Mouse (Mus musculus) testis, adult 2 months (tissue): Measurements from ENCODE around the gene Cmip. TPM values are rescaled to one million over a fixed set of nuclear protein-coding genes. Genes with fewer than 3 reads are reported as not detected.

Experiments
- H3K27ac ChIP-seq: fragments of 200-500 bp; 2 replicates; pipeline ENCODE4 v1.5.1; 2012; ENCODE audit warnings: low read depth, low read length; ENCODE audit not compliant: control insufficient read depth, insufficient read depth
- H3K27me3 ChIP-seq: fragments of 200-500 bp; 2 replicates; pipeline ENCODE4 v1.6.1; 2012; ENCODE audit warnings: mild to moderate bottlenecking, low read length, moderate library complexity; ENCODE audit not compliant: control insufficient read depth, insufficient read depth
- H3K36me3 ChIP-seq: fragments of 200-500 bp; 2 replicates; pipeline ENCODE4 v1.6.1; 2012; ENCODE audit warnings: mild to moderate bottlenecking, low read length; ENCODE audit not compliant: control insufficient read depth, insufficient read depth
- H3K4me1 ChIP-seq: fragments of 200-500 bp; 2 replicates; pipeline ENCODE4 v1.6.1; 2012; ENCODE audit warnings: low read length; ENCODE audit not compliant: control insufficient read depth, insufficient read depth
- H3K4me3 ChIP-seq: fragments of 200-500 bp; 2 replicates; pipeline ENCODE4 v1.5.1; 2012; ENCODE audit warnings: low read depth, mild to moderate bottlenecking, low read length, moderate library complexity, mixed read lengths; ENCODE audit not compliant: control insufficient read depth
- CTCF ChIP-seq: fragments of 200-500 bp; IDR thresholded peaks from 2 replicates; pipeline ENCODE4 v1.5.1; 2012; ENCODE audit warnings: low read depth, mild to moderate bottlenecking, inconsistent platforms, low read length, moderate library complexity; ENCODE audit not compliant: control insufficient read depth, insufficient read depth, insufficient replicate concordance
- POLR2A ChIP-seq: fragments of 200-500 bp; IDR thresholded peaks from 2 replicates; pipeline ENCODE4 v1.6.1; 2012; ENCODE audit warnings: low read depth, mild to moderate bottlenecking, inconsistent platforms, low read length, moderate library complexity; ENCODE audit not compliant: control insufficient read depth
- polyA plus RNA-seq: library from polyadenylated mRNA; depleted of rRNA; stranded (reverse); fragments of >200 nt; gene quantifications from 2 replicates; pipeline ENCODE4 v1.2.3, GENCODE M21; 2012

The Cmip gene
- polyA plus RNA-seq, 1 experiment = 10.5 TPM

DNA sequence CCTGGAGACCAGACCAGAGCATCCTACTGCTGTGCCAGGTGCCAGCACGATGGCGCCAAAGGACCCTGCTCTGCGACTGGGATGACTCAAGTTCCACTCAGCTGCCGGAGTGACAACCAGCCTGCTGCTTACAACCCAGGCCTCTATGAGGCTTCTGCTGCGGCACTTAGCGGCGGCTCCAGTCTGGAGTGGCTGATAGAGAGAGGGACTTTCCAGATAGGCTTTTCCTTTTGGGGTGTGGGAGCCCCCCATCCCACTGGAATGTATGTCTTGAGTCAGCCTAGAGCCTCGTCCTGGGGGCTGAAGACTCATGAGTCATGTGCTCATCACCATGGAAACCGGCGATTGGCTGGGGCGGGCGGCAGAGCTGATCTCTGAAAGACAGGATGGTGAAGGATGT, 115.2 kb downstream of the Cmip start:
- Histone ChIP-seq H3K27me3 (no peaks in the 10 kb centered on the region), H3K4me1 (peaks cover 7% of the 10 kb centered on the region), H3K36me3 (no peaks in the 10 kb centered on the region), H3K4me3 (no peak overlapping the region), H3K27ac (no peak overlapping the region)
- TF ChIP-seq POLR2A = no peak
- no peak for TF ChIP-seq CTCF

DNA sequence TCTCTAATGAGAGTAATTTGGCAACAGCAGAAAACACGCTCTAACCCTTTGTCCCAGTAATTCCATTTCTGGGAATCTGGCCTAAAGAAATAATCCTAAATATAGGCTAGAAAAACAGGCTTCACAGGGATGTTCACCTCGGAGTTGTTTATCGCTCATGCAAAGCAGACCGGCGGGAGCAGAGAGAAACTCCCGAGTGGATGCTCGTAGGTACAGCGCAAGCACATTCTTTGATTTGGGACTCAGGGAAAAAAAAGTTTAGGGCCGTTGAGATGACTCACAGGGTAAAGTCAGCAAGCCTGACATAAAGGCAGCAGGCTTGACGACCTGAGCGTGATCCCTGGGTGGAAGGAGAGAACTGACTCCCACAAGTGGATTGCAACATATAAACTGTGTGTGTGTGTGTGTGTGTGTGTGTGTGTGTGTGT, 116.2 kb downstream of the Cmip start:
- no peaks in the 10 kb centered on the region for H3K27me3 ChIP-seq
- no peak overlapping the region for H3K27ac ChIP-seq
- TF ChIP-seq CTCF = no peak
- peaks cover 7% of the 10 kb centered on the region for H3K4me1 ChIP-seq
- no peaks in the 10 kb centered on the region for H3K36me3 ChIP-seq
- H3K4me3 ChIP-seq = no peak overlapping the region

DNA sequence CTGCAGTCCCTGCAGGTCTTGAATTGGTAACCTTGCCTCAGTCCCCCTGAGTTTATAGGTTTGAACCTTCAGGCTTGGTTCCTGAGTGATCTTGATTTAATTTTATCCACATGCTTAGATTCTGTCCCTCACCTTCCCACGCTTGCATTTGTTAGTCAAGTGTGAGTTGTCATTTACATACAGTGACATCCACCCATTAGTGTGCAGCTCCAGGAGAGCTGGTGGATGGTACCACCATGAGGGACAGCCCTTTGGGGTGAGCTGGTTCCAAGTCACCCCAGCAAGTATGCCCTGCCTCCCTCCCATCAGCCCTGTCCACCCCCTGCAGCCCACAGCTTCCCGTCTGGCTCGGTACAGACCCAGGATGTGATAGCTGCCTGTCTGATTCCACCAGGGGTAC, 117.2 kb downstream of the Cmip start:
- Histone ChIP-seq H3K4me1 (0 out of 2 replicates have a peak, but pooled peaks cover 2% of the 10 kb centered on the region), H3K27ac (no peak overlapping the region), H3K4me3 (no peak overlapping the region), H3K36me3 (no peaks in the 10 kb centered on the region), H3K27me3 (no peaks in the 10 kb centered on the region)
- TF ChIP-seq POLR2A (no peak), CTCF (no peak)

DNA sequence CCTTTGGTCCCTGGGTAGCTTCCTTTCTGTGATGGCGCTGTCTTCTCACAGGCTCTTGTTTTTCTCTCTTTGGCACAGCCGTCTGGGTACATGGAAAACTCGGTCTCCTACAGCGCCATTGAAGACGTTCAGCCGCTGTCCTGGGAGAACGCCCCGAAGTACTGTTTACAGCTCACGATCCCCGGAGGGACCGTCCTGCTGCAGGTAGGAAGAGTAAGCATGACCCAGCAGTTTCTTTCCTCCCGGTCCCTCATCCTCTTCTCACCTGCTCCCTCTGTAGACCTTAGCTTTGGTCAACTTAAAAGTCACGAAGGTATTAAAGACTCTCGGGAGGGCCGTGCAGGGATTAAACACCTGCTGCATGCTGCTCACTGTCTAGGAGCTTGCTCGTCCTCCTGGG, 120.1 kb downstream of the Cmip start:
- TF ChIP-seq CTCF = no peak
- no peak for TF ChIP-seq POLR2A
- H3K27me3 ChIP-seq = no peaks in the 10 kb centered on the region
- no peaks in the 10 kb centered on the region for H3K36me3 ChIP-seq
- no peak overlapping the region for H3K4me3 ChIP-seq
- H3K4me1 ChIP-seq = peaks cover 3% of the 10 kb centered on the region; the same call in 1 of the 2 replicates
- no peak overlapping the region for H3K27ac ChIP-seq

DNA sequence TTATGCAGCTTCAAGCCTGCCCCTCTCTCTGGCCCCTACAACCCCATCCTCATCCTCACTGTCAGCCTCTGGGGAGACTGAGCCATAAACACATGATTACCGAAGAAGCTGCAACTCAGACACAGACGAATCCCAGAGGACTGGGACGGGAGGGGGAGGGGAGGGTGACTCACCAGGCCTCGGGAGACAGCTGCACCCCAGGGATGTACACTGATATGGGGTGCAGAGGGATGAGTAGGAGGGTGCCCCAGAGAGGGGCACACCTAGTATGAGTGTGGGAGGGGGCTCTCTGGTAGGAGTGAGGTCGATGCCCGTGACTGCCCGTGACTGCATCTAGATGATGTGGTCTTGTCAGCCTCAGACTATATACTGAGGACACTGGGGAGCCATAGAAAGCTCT, 121.8 kb downstream of the Cmip start:
- no peaks in the 10 kb centered on the region for H3K27me3 ChIP-seq
- TF ChIP-seq CTCF (no peak), POLR2A (no peak)
- no peak overlapping the region for H3K4me3 ChIP-seq
- no peaks in the 10 kb centered on the region for H3K36me3 ChIP-seq
- H3K27ac ChIP-seq = no peak overlapping the region
- H3K4me1 ChIP-seq = peaks cover 2% of the 10 kb centered on the region; the same call in 1 of the 2 replicates

DNA sequence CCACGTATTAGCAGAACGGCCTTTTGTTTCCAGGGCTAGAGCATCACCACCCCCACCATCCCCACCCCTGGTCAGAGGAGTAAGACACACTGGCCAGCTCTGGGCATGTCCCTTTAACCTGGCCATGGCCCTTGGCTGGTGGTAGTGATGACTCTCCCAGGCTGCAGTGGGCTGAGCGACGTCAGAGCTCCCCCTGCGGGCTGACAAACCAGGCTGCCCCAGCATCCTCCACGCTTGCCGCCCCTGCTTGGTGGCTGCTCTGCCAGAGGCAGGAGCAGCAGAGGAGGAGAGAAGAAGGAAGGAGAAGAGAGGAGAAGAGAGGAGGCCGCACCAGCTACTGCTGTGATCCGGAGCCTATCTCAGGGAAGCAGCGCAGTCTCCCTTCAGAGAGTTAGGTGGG, 122.3 kb downstream of the Cmip start:
- TF ChIP-seq POLR2A (no peak), CTCF (no peak)
- Histone ChIP-seq H3K27ac (no peak overlapping the region), H3K27me3 (no peaks in the 10 kb centered on the region), H3K36me3 (no peaks in the 10 kb centered on the region), H3K4me1 (peaks cover 2% of the 10 kb centered on the region; the same call in 1 of the 2 replicates), H3K4me3 (no peak overlapping the region)

DNA sequence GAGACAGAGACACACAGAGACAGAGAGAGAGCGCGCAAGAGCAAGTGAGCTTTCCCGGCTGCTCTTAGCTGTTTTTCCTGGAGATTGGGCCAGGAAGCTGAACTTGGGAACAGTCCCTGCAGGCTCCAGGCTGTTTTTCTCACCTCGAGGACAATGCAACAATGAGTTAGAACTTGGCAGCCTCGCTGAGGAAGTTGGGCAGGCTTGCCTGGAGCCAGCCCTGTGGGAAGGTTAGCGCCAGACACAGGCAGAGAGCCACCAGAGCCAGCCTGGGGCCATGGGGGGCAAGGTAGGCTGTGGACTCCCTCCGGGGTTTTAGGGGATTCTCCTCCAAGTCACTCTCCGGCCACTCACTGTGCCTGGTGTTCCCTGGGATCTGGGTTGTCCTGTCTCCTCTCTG, 123.9 kb downstream of the Cmip start:
- Histone ChIP-seq H3K27me3 (no peaks in the 10 kb centered on the region), H3K36me3 (no peaks in the 10 kb centered on the region), H3K27ac (no peak overlapping the region), H3K4me1 (peaks cover 2% of the 10 kb centered on the region; the same call in 1 of the 2 replicates), H3K4me3 (no peak overlapping the region)
- TF ChIP-seq CTCF = no peak
- TF ChIP-seq POLR2A = no peak

DNA sequence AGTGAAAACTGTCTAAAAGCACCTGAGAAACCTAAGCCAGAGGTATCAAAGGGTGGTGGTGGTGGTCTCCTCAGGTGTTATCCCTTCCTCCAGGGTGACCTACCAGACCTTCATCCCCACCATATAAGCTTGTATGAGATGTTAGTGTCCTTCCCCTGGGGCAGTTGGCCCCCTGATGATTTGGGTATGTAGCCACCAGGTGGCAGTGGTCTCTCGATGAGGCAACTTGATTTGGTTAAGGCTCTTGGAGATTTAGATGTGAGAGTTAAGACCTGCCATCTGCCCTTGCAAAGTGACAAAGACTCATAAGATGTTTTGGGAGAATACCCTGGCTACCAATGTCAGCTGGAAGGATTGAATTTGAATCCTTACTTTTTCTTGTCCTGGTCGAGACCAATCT, 129.3 kb downstream of the Cmip start:
- Histone ChIP-seq H3K27ac (no peak overlapping the region), H3K36me3 (no peaks in the 10 kb centered on the region), H3K4me3 (no peak overlapping the region), H3K27me3 (no peaks in the 10 kb centered on the region), H3K4me1 (peaks cover under 1% of the 10 kb centered on the region; the same call in 1 of the 2 replicates)
- no peak for TF ChIP-seq CTCF
- TF ChIP-seq POLR2A = no peak
